Mouse (Mus musculus) ES-Bruce4 (cell line): ENCODE results near the gene Coro1c. TPM values are rescaled to one million over a fixed set of nuclear protein-coding genes. Genes with fewer than 3 reads are reported as not detected.

ENCODE experiments used
- H3K27ac ChIP-seq: 2 replicates; pipeline ENCODE4 v1.5.1; 2012; ENCODE audit warnings: low read length, inconsistent platforms; ENCODE audit not compliant: insufficient read depth
- H3K27me3 ChIP-seq: 2 replicates; pipeline ENCODE4 v1.6.1; 2012; ENCODE audit warnings: mild to moderate bottlenecking, low read length, inconsistent platforms; ENCODE audit not compliant: control insufficient read depth, poor library complexity, insufficient read depth, severe bottlenecking
- H3K36me3 ChIP-seq: 2 replicates; pipeline ENCODE4 v1.6.1; 2012; ENCODE audit warnings: inconsistent platforms, mild to moderate bottlenecking, low read length, moderate library complexity; ENCODE audit not compliant: control insufficient read depth, poor library complexity, insufficient read depth, severe bottlenecking
- H3K4me1 ChIP-seq: one replicate; pipeline ENCODE4 v1.8.1; 2011; ENCODE audit warnings: low read length; ENCODE audit not compliant: control insufficient read depth, insufficient read depth
- H3K4me3 ChIP-seq: 2 replicates; pipeline ENCODE4 v1.5.1; 2011; ENCODE audit warnings: low read depth, mild to moderate bottlenecking, low read length
- H3K9ac ChIP-seq: 2 replicates; pipeline ENCODE4 v1.6.1; 2012; ENCODE audit warnings: low read depth, mild to moderate bottlenecking, inconsistent platforms; ENCODE audit not compliant: poor library complexity, severe bottlenecking
- H3K9me3 ChIP-seq: replicated peaks from 2 replicates; pipeline ENCODE4 v1.6.1; 2012; ENCODE audit warnings: mild to moderate bottlenecking, low read length, inconsistent platforms; ENCODE audit not compliant: control insufficient read depth, poor library complexity, insufficient read depth, severe bottlenecking
- CTCF ChIP-seq: IDR thresholded peaks from one replicate; pipeline ENCODE4 v1.8.1; 2011; ENCODE audit warnings: low read depth, low read length
- EP300 ChIP-seq: IDR thresholded peaks from 2 replicates; pipeline ENCODE4 v1.6.1; 2011; ENCODE audit warnings: low read depth, low read length; ENCODE audit not compliant: insufficient read depth
- POLR2A ChIP-seq: IDR thresholded peaks from one replicate; pipeline ENCODE4 v1.8.1; 2011; ENCODE audit warnings: low read length; ENCODE audit not compliant: insufficient read depth
- polyA plus RNA-seq: library from polyadenylated mRNA; stranded (reverse); fragments of >200 nt; gene quantifications from 2 replicates; pipeline ENCODE4 v1.2.4, GENCODE M21; 2011; ENCODE audit warnings: low read depth; ENCODE audit not compliant: missing spikeins, insufficient read depth, insufficient read length

Gene Coro1c
- polyA plus RNA-seq, 1 experiment = 174 TPM

DNA sequence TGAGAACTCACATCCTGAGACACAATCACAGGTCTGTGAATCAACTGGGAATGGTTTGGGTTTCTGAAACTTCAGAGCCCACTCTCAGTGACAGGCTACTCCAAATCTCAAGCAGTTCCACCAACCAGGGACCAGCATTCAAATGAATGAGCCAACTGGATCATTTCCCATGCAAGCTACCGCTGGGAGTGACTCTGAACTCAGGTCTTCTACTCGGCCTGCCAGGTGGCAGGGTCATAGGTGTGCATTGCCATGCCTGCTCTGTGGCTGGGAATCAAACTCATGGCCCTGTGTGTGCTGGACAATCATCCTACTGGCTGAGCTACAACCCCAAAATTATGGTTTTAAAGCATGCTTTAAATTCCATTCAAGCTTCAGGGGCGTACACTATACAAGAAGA lies 31.0 kb downstream of the Coro1c start:
- Histone ChIP-seq H3K27me3 (no peaks in the 10 kb centered on the region), H3K27ac (no peak overlapping the region), H3K9ac (no peak overlapping the region), H3K4me1 (peaks cover 18% of the 10 kb centered on the region), H3K4me3 (no peak overlapping the region), H3K36me3 (no peaks in the 10 kb centered on the region), H3K9me3 (no peaks in the 10 kb centered on the region)
- no peak for TF ChIP-seq EP300
- no peak for TF ChIP-seq CTCF
- TF ChIP-seq POLR2A = no peak

DNA sequence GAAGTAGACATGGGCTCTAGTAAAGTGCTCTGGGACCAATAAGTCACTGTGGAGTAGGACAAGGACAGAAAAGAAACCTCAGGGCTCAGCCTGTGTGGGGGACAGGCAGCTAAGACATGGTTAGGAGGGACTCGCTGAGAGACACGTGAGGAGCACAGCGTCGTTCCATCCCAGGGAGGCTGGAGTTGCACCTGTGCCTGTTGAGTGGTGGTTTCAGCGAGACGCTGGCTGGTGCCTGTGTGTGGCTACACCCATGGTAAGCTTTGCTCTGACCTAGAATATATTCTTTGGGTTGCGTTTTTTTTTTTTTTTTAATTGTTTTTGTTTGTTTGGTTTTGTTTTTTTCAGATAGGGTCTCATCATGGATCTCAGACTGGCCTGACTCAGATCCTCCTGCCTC lies 32.4 kb downstream of the Coro1c start:
- no peak overlapping the region for H3K9ac ChIP-seq
- H3K4me3 ChIP-seq = no peak overlapping the region
- no peaks in the 10 kb centered on the region for H3K9me3 ChIP-seq
- no peak overlapping the region for H3K27ac ChIP-seq
- no peak for TF ChIP-seq POLR2A
- TF ChIP-seq CTCF = no peak
- TF ChIP-seq EP300 = no peak
- no peaks in the 10 kb centered on the region for H3K27me3 ChIP-seq
- peaks cover 18% of the 10 kb centered on the region for H3K4me1 ChIP-seq
- H3K36me3 ChIP-seq = no peaks in the 10 kb centered on the region

DNA sequence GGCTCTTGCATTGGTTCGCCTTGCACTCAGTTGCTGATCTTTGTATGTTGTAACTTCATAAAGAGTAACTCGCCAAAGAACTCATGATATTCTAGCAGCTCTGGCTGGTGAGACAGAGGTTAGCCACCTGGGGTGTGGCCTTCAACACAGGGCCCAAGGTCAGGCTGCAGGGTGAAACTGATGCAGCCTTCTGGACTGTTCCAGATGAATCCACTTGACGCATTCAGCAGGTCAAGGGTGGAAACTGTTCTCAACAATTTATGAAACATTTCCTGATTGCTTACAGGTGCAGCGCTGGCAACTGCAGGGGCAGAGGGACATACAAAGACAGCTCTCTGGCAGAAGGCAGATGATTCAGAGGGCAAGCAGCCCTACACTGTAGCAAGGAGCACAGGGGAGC lies 32.9 kb downstream of the Coro1c start:
- no peaks in the 10 kb centered on the region for H3K9me3 ChIP-seq
- no peak overlapping the region for H3K27ac ChIP-seq
- H3K4me3 ChIP-seq = no peak overlapping the region
- no peak overlapping the region for H3K9ac ChIP-seq
- H3K27me3 ChIP-seq = no peaks in the 10 kb centered on the region
- peaks cover 18% of the 10 kb centered on the region for H3K4me1 ChIP-seq
- H3K36me3 ChIP-seq = no peaks in the 10 kb centered on the region
- TF ChIP-seq CTCF (no peak), POLR2A (no peak), EP300 (no peak)

DNA sequence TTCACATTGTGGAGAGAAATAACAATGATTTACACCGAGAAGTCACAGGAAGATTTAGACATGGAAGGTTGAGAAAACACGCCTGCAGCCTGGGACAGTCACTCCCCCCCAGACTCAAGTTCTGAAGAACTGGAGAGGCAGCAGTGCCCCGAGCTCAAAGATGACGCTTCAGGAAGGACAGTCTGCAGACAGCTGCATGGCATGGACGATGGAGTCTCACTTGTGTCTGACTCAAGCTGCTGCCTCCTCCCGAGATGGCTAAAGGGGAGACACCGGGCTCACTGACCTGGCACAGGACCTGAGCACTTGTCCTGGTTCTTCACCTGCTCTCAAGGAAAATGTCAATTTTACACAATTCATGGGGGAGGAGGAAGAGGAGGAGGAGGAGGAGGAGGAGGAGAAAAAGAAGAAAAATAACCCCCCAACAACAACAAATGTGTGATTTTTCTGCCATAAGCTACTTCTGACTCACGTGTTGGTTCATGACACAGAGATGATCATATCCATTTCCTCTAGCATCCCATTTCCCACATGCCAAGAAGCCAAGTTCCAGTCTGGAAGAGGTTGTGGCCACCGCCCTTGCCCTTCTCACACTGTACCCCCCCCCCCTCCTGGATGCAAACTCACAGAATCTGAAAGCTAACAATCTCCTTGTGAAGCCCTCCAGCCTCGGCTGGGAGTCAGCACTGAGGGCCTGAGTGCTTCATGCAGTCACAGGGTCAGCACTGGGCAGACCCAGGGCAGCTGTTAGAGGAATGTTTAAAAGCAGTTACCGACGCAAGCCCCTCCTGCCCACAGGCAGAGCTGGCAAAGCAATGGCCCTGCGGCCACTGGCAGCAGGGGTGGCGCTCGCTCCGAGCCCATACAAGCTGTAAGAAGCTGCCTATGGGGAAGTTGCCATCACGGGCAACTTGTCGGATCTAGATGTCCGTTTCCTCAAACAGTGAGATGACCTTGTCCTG lies 34.2 kb downstream of the Coro1c start:
- Histone ChIP-seq H3K27me3 (no peaks in the 10 kb centered on the region), H3K9ac (peak overlapping the region; percentile 6; the same call in 1 of the 2 replicates), H3K36me3 (no peaks in the 10 kb centered on the region), H3K27ac (peak overlapping the region; percentile 88), H3K4me3 (no peak overlapping the region), H3K9me3 (no peaks in the 10 kb centered on the region), H3K4me1 (peaks cover 17% of the 10 kb centered on the region)
- no peak for TF ChIP-seq CTCF
- TF ChIP-seq EP300 = no peak
- TF ChIP-seq POLR2A = no peak

DNA sequence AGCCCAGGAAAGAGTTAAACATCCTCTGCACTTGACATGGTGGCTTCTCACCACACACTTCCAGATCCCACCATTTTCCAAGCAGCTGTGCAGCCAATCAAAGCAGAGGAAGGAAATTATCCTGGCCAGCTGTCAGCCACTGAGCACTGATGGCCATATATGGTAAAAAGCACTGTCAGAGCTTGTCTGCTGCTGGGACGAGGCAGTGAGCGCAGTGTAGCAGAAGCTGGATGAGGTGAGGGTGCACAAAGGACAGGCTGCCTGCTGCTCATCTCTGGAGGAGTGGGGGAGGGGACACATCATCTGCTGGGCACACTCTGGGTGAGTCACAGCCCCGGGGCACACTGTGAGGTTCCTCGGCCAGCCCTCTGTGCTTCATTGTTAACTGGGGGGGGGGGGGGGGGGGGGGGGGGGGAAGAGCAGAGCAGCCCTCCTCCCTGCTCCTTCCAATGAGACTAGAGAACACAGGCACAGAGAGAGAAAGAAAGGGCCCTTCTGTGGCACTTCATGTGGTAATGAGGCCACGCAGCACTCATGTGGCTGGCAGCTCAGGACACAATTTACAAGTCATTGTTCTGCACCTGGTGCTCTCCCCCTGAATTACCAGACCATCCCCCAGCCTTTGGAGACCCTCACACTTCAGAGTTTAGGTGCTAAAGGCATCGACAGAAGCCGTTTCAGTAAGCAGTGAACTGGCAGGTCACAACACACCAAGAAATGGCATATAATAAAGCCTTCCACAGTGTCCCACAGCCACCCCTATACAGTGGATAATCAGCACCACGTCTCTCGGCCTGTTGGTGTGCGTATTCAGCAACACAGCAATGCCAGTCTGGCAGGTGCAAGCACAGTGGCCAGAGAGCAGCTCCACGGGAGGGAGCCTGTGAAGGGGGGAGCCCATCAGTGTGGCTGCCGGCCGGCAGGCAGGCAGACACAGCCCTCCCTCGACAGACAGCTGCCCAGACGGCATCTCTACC lies 35.3 kb downstream of the Coro1c start:
- Histone ChIP-seq H3K9me3 (no peaks in the 10 kb centered on the region), H3K27me3 (no peaks in the 10 kb centered on the region), H3K9ac (peak overlapping the region; percentile 6; the same call in 1 of the 2 replicates), H3K4me1 (peaks cover 10% of the 10 kb centered on the region), H3K27ac (peak overlapping the region; percentile 88), H3K36me3 (no peaks in the 10 kb centered on the region), H3K4me3 (0 out of 2 replicates have a peak overlapping the region, but pooled peaks have one; percentile 8)
- TF ChIP-seq CTCF (no peak), POLR2A (no peak), EP300 (peak; percentile 93)
